Mouse (Mus musculus) stomach, embryonic 14.5 days (tissue): ENCODE data around the gene Gdf2. TPM values are rescaled to one million over a fixed set of nuclear protein-coding genes. Genes with fewer than 3 reads are reported as not detected.

Source experiments
- ATAC-seq: fragments of 200-750 bp; cut with Nextera tagmentation; 2 replicates; pipeline ENCODE4 v1.8.0; 2017; ENCODE audit warnings: low read depth, moderate TSS enrichment; ENCODE audit not compliant: insufficient number of reproducible peaks, insufficient read depth, low FRiP score
- H3K27ac ChIP-seq: fragments of 300-500 bp; sonication (generic); 2 replicates; pipeline ENCODE4 v1.5.1; 2014; ENCODE audit warnings: mild to moderate bottlenecking, low read length, moderate library complexity, mixed read lengths
- H3K27me3 ChIP-seq: fragments of 300-500 bp; sonication (generic); 2 replicates; pipeline ENCODE4 v1.6.1; 2014; ENCODE audit warnings: low read length, control low read depth, mixed read lengths; ENCODE audit not compliant: control insufficient read depth, insufficient read depth
- H3K36me3 ChIP-seq: fragments of 300-500 bp; sonication (generic); 2 replicates; pipeline ENCODE4 v1.6.1; 2014; ENCODE audit warnings: mild to moderate bottlenecking, control low read depth, low read length, moderate library complexity, mixed read lengths; ENCODE audit not compliant: control insufficient read depth, insufficient read depth
- H3K4me1 ChIP-seq: fragments of 300-500 bp; sonication (generic); 2 replicates; pipeline ENCODE4 v1.6.1; 2014; ENCODE audit warnings: low read length, control low read depth, mixed read lengths; ENCODE audit not compliant: control insufficient read depth, insufficient read depth
- H3K4me2 ChIP-seq: fragments of 300-500 bp; sonication (generic); replicated peaks from 2 replicates; pipeline ENCODE4 v1.6.1; 2014; ENCODE audit warnings: low read depth, low read length, control low read depth
- H3K4me3 ChIP-seq: fragments of 300-500 bp; sonication (generic); 2 replicates; pipeline ENCODE4 v1.5.1; 2014; ENCODE audit warnings: low read depth, low read length, control low read depth
- H3K9ac ChIP-seq: fragments of 300-500 bp; sonication (generic); replicated peaks from 2 replicates; pipeline ENCODE4 v1.6.1; 2014; ENCODE audit warnings: low read depth, mild to moderate bottlenecking, control low read depth, low read length, moderate library complexity, mixed read lengths
- H3K9me3 ChIP-seq: fragments of 300-500 bp; sonication (generic); 2 replicates; pipeline ENCODE4 v1.6.1; 2016; ENCODE audit warnings: low read depth, low read length, control low read depth; ENCODE audit not compliant: control insufficient read depth
- WGBS: fragments of 180-500 bp; shearing (Covaris S2); extraction: QIAGEN DNeasy Blood & Tissue Kit; methylation state at CpG from one replicate; pipeline ENCODE4 v1.1.7; 2014; 5-methylcytosine and 5-hydroxymethylcytosine counted together
- polyA plus RNA-seq: library from polyadenylated mRNA; unstranded; fragments of >200 nt; fragmentation: Nextera tagmentation; extraction: Ambion mirVana; gene quantifications from 2 replicates; pipeline ENCODE4 v1.2.1, GENCODE M21; 2014

Gdf2 gene
- polyA plus RNA-seq, 1 experiment from 2014 or later, result not detected

DNA sequence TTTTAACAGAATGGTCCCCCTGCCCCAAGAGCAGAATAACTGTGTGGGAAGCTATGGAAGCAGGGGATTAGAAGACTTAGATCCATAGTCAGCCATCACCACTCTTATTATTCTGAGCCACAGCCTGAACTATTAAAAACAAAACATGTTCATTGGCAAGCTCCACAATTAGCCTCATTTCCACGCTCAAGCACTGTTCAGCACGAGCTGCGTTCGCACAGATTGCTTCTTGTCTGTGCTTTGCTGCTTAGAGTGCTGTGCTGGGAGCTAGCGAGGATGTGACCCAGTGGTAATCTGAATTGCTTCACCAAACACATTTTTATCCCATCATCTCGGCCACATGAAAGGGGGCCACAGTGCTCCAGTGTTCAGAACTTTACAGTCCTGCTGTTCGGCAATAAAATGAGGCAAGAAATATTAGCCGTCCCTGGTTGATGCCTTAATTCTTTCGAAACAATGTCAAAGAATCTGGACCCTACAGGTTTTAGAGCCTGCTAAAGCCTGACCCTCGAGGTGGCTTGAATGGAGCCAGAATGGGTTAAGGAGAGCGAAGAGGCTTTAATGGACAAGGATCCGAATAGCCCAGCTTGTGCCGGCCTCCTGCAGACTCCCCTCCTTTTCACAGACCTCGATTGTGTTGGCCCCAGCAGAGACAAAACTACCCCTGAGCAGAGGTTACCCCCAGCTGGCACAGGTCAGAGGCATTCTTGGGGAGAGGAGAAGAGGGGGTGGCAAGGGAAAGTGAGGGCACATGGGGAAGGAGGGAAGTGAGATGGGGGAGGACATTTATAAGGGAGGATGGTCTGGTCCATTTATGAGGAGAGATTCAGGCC lies 19.9 kb upstream of the Gdf2 start:
- Histone ChIP-seq H3K4me3 (no peak overlapping the region), H3K9ac (no peak overlapping the region), H3K27ac (no peak overlapping the region), H3K27me3 (peaks cover 16% of the 10 kb centered on the region; the same call in 1 of the 2 replicates), H3K4me2 (no peak overlapping the region), H3K4me1 (no peaks in the 10 kb centered on the region; the same call in 1 of the 2 replicates), H3K9me3 (no peaks in the 10 kb centered on the region), H3K36me3 (no peaks in the 10 kb centered on the region)
- WGBS, result 59% methylated on average over 14 of the region's 14 CpGs
- ATAC-seq, result no peak

DNA sequence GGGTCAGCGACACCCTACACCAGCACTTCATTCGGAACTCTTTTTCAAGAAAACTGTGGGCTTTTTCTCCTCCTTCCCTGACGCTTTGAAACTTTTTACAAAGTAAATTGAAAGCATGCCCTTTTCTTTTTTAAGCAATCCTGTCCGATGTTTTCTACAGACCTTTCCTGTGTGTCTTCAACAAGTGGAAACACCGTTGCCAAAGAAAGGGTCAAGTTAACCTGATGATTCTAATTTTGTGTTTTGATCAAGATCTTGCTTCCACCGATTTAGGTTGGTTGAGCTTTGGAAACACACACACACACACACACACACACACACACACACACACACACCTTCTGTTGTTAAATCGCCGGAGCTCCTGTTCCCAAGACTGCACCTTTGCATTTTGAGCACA lies 18.1 kb upstream of the Gdf2 start:
- WGBS, result 14% methylated on average over 8 of the region's 8 CpGs
- no peak for ATAC-seq

DNA sequence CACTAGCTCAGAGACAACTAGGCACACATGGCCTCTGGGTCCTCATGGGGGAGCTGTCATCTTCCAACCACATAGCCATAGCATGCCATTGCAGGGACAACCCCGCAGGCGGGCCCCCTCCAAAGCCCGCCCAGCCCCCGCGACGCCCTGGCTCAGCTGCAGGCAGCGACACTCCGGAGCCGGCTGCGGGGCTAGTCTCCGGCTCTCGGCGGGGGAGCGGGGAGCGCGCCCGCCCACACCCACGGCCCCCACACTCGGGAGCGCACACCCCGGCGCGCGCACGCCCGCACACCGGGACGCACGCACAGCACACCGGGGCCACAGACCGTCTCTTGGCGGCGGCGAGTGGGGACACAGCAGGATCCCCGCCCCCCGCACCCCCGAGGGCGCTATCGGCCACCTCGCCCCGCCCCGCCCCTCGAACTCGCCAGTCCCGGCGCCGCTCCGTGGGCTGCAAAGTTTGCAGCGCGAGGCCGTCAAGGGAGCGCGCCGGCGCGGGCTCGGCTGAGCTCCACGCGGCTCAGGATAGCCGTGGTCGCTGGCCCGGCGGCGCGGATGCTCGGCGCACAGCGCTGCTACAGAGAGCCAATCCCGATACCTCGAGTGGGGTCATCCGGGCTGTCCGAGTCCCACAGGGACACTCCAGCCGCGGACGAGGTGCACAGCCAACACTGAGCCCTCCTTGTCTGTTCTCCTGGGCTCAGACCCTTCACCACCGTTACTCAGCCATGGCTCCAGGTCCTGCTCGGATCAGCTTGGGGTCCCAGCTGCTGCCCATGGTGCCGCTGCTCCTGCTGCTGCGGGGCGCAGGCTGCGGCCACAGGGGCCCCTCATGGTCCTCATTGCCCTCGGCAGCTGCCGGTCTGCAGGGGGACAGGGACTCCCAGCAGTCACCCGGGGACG lies 17.4 kb upstream of the Gdf2 start, which contains the start of gene Gdf10:
Gene Gdf10 (plus strand): TSS at position 420 of the 903 bp plus-strand sequence.
- H3K27me3 ChIP-seq, result peaks cover 16% of the 10 kb centered on the region; the same call in 1 of the 2 replicates
- under 1% methylated on average over 77 of the region's 85 CpGs for WGBS

More for the DNA sequence above, 18.1 kb upstream of the Gdf2 start:
- Histone ChIP-seq H3K4me2 (peak overlapping the region; percentile 97), H3K27me3 (peaks cover 16% of the 10 kb centered on the region; the same call in 1 of the 2 replicates), H3K9me3 (no peaks in the 10 kb centered on the region), H3K27ac (no peak overlapping the region), H3K36me3 (no peaks in the 10 kb centered on the region), H3K4me1 (no peaks in the 10 kb centered on the region; the same call in 1 of the 2 replicates), H3K9ac (no peak overlapping the region), H3K4me3 (peak overlapping the region; percentile 62)

DNA sequence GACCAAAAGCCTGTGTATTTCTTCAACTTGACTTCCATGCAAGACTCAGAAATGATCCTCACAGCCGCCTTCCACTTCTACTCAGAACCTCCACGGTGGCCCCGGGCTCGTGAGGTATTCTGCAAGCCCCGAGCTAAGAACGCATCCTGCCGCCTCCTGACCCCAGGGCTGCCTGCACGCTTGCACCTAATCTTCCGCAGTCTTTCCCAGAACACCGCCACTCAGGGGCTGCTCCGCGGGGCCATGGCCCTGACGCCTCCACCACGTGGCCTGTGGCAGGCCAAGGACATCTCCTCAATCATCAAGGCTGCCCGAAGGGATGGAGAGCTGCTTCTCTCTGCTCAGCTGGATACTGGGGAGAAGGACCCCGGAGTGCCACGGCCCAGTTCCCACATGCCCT lies 9.0 kb upstream of the Gdf2 start:
- 40% methylated on average over 17 of the region's 17 CpGs for WGBS

More for the DNA sequence above, 17.4 kb upstream of the Gdf2 start, which contains the start of gene Gdf10:
- peak within 1 kb of the TSS; percentile 97 for H3K4me2 ChIP-seq
- H3K27ac ChIP-seq, result no peak within 1 kb of the TSS
- H3K9ac ChIP-seq, result peak within 1 kb of the TSS; percentile 40; the same call in 1 of the 2 replicates
- H3K4me3 ChIP-seq, result peak within 1 kb of the TSS; percentile 62
- H3K36me3 ChIP-seq, result no peaks in the 10 kb centered on the region
- no peaks in the 10 kb centered on the region; the same call in 1 of the 2 replicates for H3K4me1 ChIP-seq
- H3K9me3 ChIP-seq, result no peaks in the 10 kb centered on the region
- ATAC-seq, result peak; percentile 67

GRCm38 (mm10) chr14:33932935-33933703 lies 7.7 kb upstream of the Gdf2 start:
- no peaks in the 10 kb centered on the region for H3K36me3 ChIP-seq
- no peak overlapping the region for H3K9ac ChIP-seq
- H3K27ac ChIP-seq, result no peak overlapping the region
- H3K4me1 ChIP-seq, result no peaks in the 10 kb centered on the region
- no peaks in the 10 kb centered on the region for H3K9me3 ChIP-seq
- no peak overlapping the region for H3K4me2 ChIP-seq
- no peak for ATAC-seq
- no peak overlapping the region for H3K4me3 ChIP-seq
- peaks cover 10% of the 10 kb centered on the region; the same call in 1 of the 2 replicates for H3K27me3 ChIP-seq
- WGBS, result 62% methylated on average over 10 of the region's 10 CpGs

More for the DNA sequence above, 9.0 kb upstream of the Gdf2 start:
- peaks cover 10% of the 10 kb centered on the region; the same call in 1 of the 2 replicates for H3K27me3 ChIP-seq
- H3K9me3 ChIP-seq, result no peaks in the 10 kb centered on the region
- H3K4me1 ChIP-seq, result no peaks in the 10 kb centered on the region
- no peak overlapping the region for H3K9ac ChIP-seq
- no peaks in the 10 kb centered on the region for H3K36me3 ChIP-seq
- no peak overlapping the region for H3K4me2 ChIP-seq
- no peak for ATAC-seq
- H3K4me3 ChIP-seq, result no peak overlapping the region
- H3K27ac ChIP-seq, result no peak overlapping the region

DNA sequence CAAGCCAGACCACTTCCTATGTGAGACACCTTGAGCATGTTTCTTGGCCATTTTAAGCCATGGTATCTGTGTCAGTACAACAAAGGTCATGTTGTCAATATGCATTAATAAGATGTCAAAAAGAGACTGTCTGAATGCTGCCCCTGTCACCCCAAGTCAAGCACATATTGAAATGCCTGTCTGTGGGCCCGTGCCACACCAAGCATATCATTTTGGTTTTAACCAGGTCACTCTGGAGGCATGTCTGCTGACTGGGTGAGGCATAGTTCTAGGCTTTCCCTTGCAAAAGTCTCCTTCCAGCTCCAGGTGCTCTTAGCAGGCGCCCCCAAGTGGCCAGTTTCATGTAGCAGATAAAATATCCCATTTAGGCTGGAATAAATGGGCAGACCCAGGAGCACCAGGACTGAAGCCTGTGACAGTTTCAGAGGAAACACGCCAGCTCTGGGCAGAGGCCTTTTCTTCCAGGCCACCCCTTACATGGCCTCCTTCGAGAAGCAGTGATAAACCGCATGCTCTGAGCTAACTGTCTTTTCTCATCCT lies 7.0 kb upstream of the Gdf2 start:
- 33% methylated on average over 5 of the region's 5 CpGs for WGBS
- Histone ChIP-seq H3K4me3 (no peak overlapping the region), H3K27ac (no peak overlapping the region), H3K9me3 (no peaks in the 10 kb centered on the region), H3K36me3 (no peaks in the 10 kb centered on the region), H3K4me1 (no peaks in the 10 kb centered on the region), H3K27me3 (peaks cover 10% of the 10 kb centered on the region; the same call in 1 of the 2 replicates), H3K4me2 (no peak overlapping the region), H3K9ac (no peak overlapping the region)
- peak; percentile 42; the same call in 1 of the 2 replicates for ATAC-seq

- Histone ChIP-seq H3K36me3 (no peaks in the 10 kb centered on the region), H3K27me3 (no peaks in the 10 kb centered on the region), H3K4me3 (no peak overlapping the region), H3K27ac (no peak overlapping the region), H3K4me2 (no peak overlapping the region), H3K4me1 (no peaks in the 10 kb centered on the region), H3K9ac (no peak overlapping the region), H3K9me3 (no peaks in the 10 kb centered on the region)
- 28% methylated on average over 9 of the region's 9 CpGs for WGBS
- no peak for ATAC-seq
Observed at GRCm38 (mm10) chr14:33939117-33939516, 1.7 kb upstream of the Gdf2 start.
